Mouse (Mus musculus): ENCODE data around the gene Arhgef26. TPM values are rescaled to one million over a fixed set of nuclear protein-coding genes. Genes with fewer than 3 reads are reported as not detected.

The Arhgef26 gene
- polyA plus RNA-seq, 1 experiment from 2014 or later = 16.7 TPM

DNA sequence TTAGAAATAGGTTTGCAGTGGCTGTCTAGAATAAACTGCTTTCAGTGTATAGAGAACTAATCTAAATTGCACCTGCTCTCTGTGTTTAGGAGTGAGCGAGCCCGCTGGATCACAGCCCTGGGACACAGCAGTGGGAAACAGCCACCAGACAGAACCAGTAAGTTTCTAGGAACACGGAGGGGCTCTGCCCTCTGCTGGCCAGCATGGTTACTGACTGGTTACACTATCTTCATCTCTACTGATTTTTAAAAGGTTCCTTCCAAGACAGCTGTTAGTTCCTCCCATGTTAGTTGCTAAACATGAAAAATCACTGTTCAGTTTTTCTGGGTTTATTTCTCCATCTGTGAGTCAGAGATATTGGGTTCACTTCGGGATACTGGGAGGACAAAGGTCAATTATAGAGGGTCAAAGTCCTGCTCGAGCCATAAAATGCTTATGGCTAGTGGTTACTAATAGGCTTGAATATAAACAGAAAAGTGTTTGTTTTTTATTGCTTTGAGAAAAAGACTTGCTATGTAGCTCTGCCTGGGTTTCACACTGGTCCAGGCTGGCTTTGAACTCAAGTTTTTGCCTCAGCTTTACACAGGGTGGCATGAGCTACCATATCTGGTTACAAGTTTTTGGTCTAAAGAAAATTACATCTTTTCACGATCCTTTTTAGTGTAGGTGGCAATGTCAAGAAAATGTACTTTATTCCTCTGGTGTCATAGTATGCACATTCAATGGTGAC, 120.3 kb downstream of the Arhgef26 start:
- H3K4me1 ChIP-seq (replicated peaks) = no peaks in the 10 kb centered on the region
- no peak overlapping the region for H3K9ac ChIP-seq
- H3K4me2 ChIP-seq (replicated peaks) = no peak overlapping the region
- no peak overlapping the region for H3K27ac ChIP-seq
- WGBS = 39% methylated on average over 6 of the region's 6 CpGs
- H3K4me3 ChIP-seq (replicated peaks) = no peak overlapping the region
- ATAC-seq = peak; percentile 78
- H3K9me3 ChIP-seq = no peaks in the 10 kb centered on the region
- no peaks in the 10 kb centered on the region for H3K27me3 ChIP-seq (replicated peaks)
- H3K36me3 ChIP-seq = 0 out of 2 replicates have a peak, but pooled peaks cover 8% of the 10 kb centered on the region

DNA sequence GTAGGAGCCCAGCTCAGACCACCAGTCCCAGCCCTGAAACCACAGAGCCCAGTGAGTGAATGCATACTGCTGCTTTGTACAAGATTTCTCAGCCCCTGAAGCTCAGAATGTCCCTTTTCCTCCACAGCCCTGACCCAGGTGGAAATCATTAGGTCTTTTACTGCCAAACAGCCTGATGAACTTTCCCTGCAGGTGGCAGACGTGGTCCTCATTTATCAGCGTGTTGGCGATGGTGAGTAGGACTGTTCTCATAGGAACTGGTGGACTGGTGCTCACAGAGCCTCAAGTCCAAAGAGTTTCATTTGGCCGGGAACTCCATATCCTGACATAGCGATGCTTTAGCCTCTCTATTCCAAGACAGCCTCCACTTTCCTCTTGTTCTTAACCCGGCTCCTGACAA, 121.3 kb downstream of the Arhgef26 start:
- no peak for ATAC-seq
- WGBS = 80% methylated on average over 6 of the region's 6 CpGs
- 0 out of 2 replicates have a peak, but pooled peaks cover 8% of the 10 kb centered on the region for H3K36me3 ChIP-seq

DNA sequence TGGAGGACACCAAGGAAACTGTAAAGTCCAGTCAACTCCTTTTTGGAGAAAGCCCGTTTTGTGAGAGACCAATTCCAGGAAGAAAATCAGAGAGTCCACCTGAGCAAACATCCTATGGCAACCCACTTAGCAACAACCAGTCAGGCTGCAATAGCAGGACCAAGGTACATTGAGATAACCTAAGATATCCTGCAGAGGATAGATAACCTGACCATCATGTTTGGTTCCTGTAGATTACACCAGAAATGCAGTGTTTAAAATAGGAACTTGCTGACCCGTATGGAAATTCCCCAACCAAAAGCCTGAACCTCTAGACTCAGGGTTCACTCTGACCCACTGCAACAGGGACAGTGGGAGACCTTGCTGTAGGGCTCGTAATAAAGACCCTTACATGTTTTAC, 126.1 kb downstream of the Arhgef26 start:
- Histone ChIP-seq H3K9me3 (no peaks in the 10 kb centered on the region), H3K4me2 (replicated peaks) (no peak overlapping the region), H3K27me3 (replicated peaks) (no peaks in the 10 kb centered on the region), H3K9ac (no peak overlapping the region), H3K4me3 (replicated peaks) (no peak overlapping the region), H3K27ac (no peak overlapping the region), H3K4me1 (replicated peaks) (no peaks in the 10 kb centered on the region), H3K36me3 (peaks cover 16% of the 10 kb centered on the region; the same call in 1 of the 2 replicates)
- 62% methylated on average over 3 of the region's 3 CpGs for WGBS
- peak; percentile 51; the same call in 1 of the 2 replicates for ATAC-seq

More for the DNA sequence above, 121.3 kb downstream of the Arhgef26 start:
- no peak overlapping the region for H3K4me2 ChIP-seq (replicated peaks)
- no peak overlapping the region for H3K4me3 ChIP-seq (replicated peaks)
- no peak overlapping the region for H3K9ac ChIP-seq
- H3K27ac ChIP-seq = no peak overlapping the region
- H3K9me3 ChIP-seq = no peaks in the 10 kb centered on the region
- no peaks in the 10 kb centered on the region for H3K4me1 ChIP-seq (replicated peaks)
- no peaks in the 10 kb centered on the region for H3K27me3 ChIP-seq (replicated peaks)

DNA sequence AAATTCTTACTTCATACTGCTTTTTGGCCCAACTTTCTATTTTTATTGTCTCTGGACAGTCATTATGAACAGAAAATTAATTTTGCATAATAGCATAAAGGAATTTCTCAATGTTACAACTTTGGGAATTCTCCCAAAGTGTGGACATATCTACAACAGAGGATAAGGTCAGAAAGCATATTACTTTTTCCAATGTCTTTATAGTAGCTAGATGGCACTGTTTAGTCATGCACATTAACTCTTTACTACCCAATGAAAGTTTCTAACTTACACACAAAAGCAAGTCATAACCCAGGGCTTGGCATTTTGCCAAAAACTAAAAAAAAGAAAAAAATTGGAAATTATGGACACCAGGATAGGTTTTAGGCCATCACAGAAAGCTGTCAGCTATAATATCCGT, 132.0 kb downstream of the Arhgef26 start:
- peaks cover 19% of the 10 kb centered on the region; the same call in 1 of the 2 replicates for H3K36me3 ChIP-seq
- H3K27me3 ChIP-seq (replicated peaks) = no peaks in the 10 kb centered on the region
- WGBS = 93% methylated on average over 1 of the region's 1 CpGs
- H3K4me1 ChIP-seq (replicated peaks) = no peaks in the 10 kb centered on the region
- no peak overlapping the region for H3K4me3 ChIP-seq (replicated peaks)
- no peak overlapping the region for H3K9ac ChIP-seq
- H3K27ac ChIP-seq = no peak overlapping the region
- ATAC-seq = no peak
- no peak overlapping the region for H3K4me2 ChIP-seq (replicated peaks)
- H3K9me3 ChIP-seq = no peaks in the 10 kb centered on the region

- H3K27ac ChIP-seq = no peak overlapping the region
- ATAC-seq = peak; percentile 70
- no peaks in the 10 kb centered on the region for H3K27me3 ChIP-seq (replicated peaks)
- WGBS = 83% methylated on average over 2 of the region's 2 CpGs
- no peaks in the 10 kb centered on the region for H3K9me3 ChIP-seq
- H3K4me2 ChIP-seq (replicated peaks) = no peak overlapping the region
- H3K36me3 ChIP-seq = peaks cover 2% of the 10 kb centered on the region
- no peak overlapping the region for H3K4me3 ChIP-seq (replicated peaks)
- H3K9ac ChIP-seq = no peak overlapping the region
- H3K4me1 ChIP-seq (replicated peaks) = no peaks in the 10 kb centered on the region
Observed at GRCm38 (mm10) chr3:62484340-62484739, 146.2 kb downstream of the Arhgef26 start.

GRCm38 (mm10) chr3:62492568-62492967, 154.4 kb downstream of the Arhgef26 start:
- Histone ChIP-seq H3K27ac (no peak overlapping the region), H3K4me2 (replicated peaks) (no peak overlapping the region), H3K9ac (no peak overlapping the region), H3K27me3 (replicated peaks) (no peaks in the 10 kb centered on the region), H3K4me1 (replicated peaks) (no peaks in the 10 kb centered on the region), H3K9me3 (no peaks in the 10 kb centered on the region), H3K36me3 (peaks cover 6% of the 10 kb centered on the region; the same call in 1 of the 2 replicates), H3K4me3 (replicated peaks) (no peak overlapping the region)
- no peak for ATAC-seq
- WGBS = 79% methylated on average over 6 of the region's 6 CpGs

GRCm38 (mm10) chr3:62499327-62499726, 161.2 kb downstream of the Arhgef26 start:
- no peak overlapping the region for H3K4me3 ChIP-seq (replicated peaks)
- 0 out of 2 replicates have a peak, but pooled peaks cover 5% of the 10 kb centered on the region for H3K36me3 ChIP-seq
- no peak overlapping the region for H3K4me2 ChIP-seq (replicated peaks)
- 84% methylated on average over 4 of the region's 4 CpGs for WGBS
- no peaks in the 10 kb centered on the region for H3K4me1 ChIP-seq (replicated peaks)
- H3K9me3 ChIP-seq = no peaks in the 10 kb centered on the region
- no peak overlapping the region for H3K9ac ChIP-seq
- H3K27ac ChIP-seq = no peak overlapping the region
- no peak for ATAC-seq
- no peaks in the 10 kb centered on the region for H3K27me3 ChIP-seq (replicated peaks)

DNA sequence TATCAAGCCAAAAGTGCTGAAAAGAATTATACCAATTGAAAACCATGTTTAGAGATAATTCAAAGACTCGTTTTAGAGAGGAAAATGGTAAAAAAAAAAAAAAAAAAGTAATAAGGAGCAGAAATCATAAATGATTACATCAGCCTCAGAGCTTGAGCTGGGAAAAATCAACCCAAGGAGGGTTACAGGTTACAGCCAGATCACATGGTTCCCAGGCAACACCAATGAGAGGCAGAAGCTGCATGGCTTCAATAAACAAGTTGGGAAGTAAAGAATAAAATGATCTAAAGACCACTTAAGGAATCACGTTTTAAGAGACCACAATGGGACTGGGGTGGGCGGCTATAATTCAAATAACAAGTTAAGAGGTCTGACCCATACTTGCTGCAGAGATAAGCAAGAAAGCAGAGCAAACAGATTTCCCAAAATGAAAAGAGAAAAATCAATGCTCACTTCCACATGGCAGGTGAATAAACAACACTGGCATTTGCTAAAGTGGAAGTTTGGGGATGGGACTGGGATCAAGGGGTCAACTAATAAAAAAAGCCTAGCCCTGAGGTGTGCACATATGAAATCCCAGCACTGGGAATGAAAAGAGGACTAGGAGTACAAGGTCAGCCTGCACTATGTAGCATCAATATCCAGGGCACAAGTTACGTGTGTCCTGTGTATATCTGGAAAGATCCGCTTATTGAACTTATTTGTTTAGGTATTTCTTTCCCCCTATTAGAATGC, 167.2 kb downstream of the Arhgef26 start:
- Histone ChIP-seq H3K36me3 (no peaks in the 10 kb centered on the region), H3K9ac (no peak overlapping the region), H3K4me1 (replicated peaks) (peaks cover 6% of the 10 kb centered on the region; the same call in 1 of the 2 replicates), H3K4me2 (replicated peaks) (peak overlapping the region; percentile 60), H3K4me3 (replicated peaks) (peak overlapping the region; percentile 97), H3K9me3 (no peaks in the 10 kb centered on the region), H3K27ac (no peak overlapping the region), H3K27me3 (replicated peaks) (no peaks in the 10 kb centered on the region)
- 56% methylated on average over 5 of the region's 5 CpGs for WGBS
- ATAC-seq = no peak

GRCm38 (mm10) chr3:62506488-62507205, 168.5 kb downstream of the Arhgef26 start, which contains the start of gene Dhx36:
Gene Dhx36, minus strand, starts transcription at chr3:62507004.
- H3K36me3 ChIP-seq = no peaks in the 10 kb centered on the region

DNA sequence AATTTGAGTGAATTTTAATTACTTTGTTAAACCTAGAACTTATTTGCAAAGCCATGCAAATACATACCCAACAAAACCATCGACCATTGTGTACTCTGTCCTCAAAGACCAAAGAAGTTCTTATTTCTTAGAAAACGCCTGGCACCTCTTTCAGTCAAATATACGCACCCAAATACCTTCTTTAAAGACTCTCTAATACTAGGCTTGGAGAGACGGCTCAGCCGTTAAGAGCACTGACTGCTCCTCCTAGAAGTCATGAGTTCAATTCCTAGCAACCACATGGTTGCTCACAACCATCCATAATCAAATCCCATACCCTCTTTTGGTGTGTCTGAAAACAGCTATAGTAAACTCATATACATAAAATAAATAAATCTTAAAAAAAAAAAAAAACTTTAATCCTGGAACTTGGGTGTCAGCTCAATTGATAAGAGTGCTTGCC, 169.1 kb downstream of the Arhgef26 start:
- Histone ChIP-seq H3K36me3 (no peaks in the 10 kb centered on the region), H3K9me3 (no peaks in the 10 kb centered on the region), H3K27ac (no peak overlapping the region), H3K27me3 (replicated peaks) (no peaks in the 10 kb centered on the region), H3K4me2 (replicated peaks) (peak overlapping the region; percentile 51), H3K9ac (no peak overlapping the region), H3K4me3 (replicated peaks) (peak overlapping the region; percentile 97), H3K4me1 (replicated peaks) (peaks cover 6% of the 10 kb centered on the region; the same call in 1 of the 2 replicates)
- ATAC-seq = peak; percentile 29
- WGBS = 42% methylated on average over 5 of the region's 5 CpGs

More at GRCm38 (mm10) chr3:62506488-62507205, 168.5 kb downstream of the Arhgef26 start, which contains the start of gene Dhx36:
- under 1% methylated on average over 66 of the region's 66 CpGs for WGBS
- no peaks in the 10 kb centered on the region for H3K27me3 ChIP-seq (replicated peaks)
- peak; percentile 99 for ATAC-seq
- H3K4me1 ChIP-seq (replicated peaks) = peaks cover 6% of the 10 kb centered on the region; the same call in 1 of the 2 replicates
- H3K27ac ChIP-seq = peak within 1 kb of the TSS; percentile 93
- H3K9ac ChIP-seq = peak within 1 kb of the TSS; percentile 89
- peak within 1 kb of the TSS; percentile 60 for H3K4me2 ChIP-seq (replicated peaks)
- H3K9me3 ChIP-seq = no peaks in the 10 kb centered on the region
- peak within 1 kb of the TSS; percentile 97 for H3K4me3 ChIP-seq (replicated peaks)
